Mouse (Mus musculus) telencephalon, adult 2 months (tissue): ENCODE results near the gene Dph6.

Experiments used
- DNase-seq: peaks from one replicate; pipeline ENCODE4 v3.0.0-alpha.2; 2011; ENCODE audit warnings: low read depth, low spot score

Dph6 gene

DNA sequence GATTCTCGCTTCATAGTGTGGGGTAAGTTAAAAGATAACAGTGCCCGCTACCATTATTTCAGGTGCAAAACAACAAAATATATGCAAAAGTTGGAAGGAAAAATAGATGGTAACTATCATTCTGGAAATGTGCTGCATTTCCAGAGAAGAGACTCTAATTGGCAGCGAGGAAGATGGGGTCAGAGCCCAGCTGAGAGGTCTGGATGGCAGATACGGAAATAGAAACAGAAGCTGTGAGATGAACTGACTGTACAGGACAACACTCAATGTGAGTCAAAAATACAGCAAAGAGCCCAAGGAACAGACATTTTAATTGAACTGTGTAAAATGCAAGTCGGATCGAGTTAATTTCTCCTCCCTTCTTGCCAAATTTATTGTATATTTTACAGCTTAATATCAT, 114.3 kb downstream of the Dph6 start:
- DNase-seq, result no peak

DNA sequence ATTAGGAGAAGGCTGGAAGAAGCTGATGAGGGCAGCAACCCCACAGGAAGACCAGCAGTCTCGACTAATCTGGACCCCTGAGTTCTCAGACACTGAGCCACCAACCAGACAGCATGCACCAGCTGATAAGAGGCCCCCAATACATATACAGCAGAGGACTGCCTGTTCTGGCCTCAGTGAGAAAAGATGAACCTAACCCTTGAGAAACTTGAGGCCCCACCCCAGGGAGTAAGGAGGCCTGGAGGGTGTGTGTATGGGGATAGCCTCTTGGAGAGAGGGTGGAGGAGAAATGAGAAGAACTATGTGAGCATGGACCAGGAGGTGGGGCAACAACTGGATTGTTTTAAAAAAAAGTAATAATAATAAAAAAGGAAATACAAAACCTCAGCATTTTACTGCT, 118.7 kb downstream of the Dph6 start:
- no peak for DNase-seq

DNA sequence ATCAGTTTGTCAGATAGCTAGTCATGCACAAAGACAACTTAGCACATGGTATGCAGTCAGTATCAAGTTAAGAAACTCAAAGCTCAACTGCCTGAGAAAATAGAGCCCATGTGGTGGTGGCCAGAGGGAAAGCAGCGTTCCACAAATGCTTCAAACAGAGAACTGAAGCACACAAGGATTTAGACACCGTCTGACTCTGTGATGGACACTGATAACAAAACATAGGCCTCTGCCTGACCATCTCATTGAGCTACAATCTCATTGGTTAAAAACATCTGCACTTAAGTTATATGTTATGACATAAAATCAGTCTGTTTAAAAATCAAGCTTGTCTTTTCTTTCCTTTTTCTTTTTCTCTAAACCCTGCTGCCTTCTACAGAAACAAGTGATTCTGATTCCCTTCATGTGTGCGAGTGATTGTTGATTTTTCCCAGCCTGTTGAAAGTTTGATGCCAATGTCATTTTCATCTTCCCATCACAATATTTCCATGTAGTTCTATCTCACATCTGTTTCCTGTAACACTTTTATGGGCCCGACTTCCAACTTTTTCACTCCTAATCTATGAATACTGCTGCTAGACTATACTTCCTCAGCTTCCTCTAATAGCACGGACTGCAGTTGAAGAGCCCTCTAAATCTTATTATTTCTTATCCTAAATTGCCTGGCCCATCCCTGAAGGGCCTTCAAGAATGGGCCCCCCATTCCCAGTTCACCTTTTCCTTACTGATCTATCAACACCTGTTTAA, 123.6 kb downstream of the Dph6 start:
- no peak for DNase-seq

DNA sequence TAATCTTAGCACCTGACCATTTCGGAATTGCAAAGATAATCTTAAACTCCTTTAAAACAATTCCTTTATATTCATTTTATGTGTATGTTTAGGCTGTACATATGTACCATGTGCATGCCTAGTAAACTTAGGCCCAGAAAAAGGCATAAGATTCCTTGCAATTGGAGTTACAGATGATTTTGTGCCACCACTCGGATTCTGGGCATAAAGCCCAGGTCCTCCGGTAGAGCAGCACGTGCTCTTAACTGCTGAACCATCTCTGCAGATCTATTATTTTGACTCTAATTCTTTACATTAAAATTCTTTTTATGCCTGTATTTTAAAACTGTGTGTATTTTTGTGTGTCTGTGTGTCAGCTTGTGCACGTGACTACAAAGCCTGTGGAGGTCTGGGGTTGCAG, 134.3 kb downstream of the Dph6 start:
- peak; percentile 11 for DNase-seq

DNA sequence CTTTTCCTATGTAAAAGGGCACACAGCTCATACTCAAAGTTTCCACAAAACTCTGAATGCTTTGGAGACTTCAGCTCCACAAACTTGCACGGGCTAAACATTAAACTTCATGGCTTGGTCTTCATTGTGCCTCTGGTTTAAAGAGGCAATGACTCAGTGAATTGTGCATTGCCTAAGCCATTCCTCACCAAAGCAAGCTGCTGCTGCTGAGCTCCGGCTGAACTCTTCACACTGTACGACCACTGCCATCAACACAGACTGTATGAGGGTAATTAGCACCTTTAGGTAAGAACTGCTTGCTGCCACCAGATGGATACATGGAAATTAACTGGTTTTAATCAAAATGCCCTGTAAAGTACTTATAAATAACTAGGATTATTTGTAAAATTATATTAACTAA, 134.9 kb downstream of the Dph6 start:
- no peak for DNase-seq

DNA sequence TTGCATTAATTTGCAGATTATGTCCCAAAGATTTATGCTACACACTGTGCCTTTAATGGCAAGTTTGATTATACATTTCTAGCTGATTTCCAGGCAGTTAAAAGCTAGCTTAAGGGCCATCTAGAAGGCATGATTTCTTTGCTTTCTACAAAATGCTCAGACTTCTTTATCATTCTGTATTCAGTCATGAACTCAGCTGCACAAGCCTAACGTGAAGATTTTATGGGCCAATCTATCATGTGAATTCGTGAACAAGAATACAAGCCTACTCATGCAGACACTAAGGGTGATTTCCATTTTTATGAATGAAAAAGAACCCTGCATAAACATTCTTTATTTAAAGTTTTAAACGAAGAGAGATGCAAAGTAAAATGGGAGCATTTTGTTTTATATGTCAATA, 162.4 kb downstream of the Dph6 start:
- DNase-seq, result no peak

DNA sequence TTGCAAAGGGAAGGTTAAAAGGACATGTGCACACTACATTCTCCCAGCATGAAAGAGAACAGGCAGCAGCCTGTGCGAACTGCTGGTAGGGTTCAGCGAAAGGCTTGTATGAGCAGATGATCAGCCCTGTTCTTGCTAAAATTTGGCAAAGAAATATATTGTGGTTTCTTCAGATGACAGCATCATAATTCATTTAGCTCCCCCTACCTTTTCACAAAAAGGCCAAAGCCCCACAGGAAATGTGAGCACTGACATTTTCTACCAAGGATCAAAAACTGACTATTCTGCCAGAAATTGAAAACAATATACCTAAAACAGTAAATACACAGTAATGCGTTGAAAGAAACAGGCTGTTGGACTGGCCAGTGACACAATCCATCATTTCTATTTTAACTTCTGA, 162.9 kb downstream of the Dph6 start:
- DNase-seq, result no peak

DNA sequence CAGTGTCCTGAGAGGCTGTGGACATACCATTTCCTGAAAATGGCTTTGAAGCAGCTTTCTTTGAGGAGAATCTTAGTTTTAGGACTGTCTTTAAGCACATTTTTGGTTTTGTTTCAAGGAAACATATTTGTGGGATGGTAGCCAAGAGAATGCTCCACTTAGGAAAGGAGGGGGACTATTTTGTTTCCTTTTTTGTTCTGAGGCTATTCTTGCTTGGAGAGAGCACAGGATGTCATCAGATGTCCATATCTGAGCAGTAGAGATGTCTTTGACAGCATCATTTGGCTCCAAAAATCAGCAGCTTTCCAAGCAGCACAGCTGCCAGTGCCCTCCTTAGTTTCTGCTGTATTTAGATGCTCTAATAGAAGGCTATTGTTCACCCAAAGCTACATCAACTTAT, 167.8 kb downstream of the Dph6 start:
- DNase-seq, result peak; percentile 17
